In the genomic region with DNA sequence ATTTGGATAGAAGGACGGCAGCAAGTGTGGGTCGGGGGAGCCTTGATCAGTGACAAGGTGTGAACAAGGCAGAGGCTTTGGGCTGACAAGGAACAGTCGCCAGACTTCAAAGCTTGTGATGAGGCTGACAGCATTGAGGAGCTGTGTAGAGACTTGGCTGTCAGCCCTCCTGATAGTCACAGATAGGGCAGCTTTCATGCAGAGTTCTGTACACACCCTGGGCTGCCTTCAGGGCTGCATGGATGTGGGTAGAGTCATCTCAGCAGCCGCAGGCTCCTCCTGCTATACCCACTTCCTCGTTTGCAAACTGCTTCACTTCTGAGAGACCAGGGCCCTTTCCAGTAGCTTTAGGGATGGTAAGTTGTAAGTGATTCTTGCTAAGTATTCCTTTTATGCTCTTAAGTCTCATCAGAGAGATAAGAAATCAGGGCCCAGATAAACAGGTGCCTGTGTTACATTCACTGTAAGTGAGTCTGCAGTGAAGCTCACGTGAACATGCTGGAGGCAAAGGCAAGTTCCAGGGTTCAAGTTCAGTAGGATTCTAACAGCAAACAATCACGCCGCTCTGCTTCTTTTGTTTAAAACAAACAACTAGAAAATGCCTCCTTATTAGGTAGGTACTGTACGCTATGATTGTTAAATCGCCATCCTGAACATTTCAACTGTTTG, we compare ENCODE assay signal across 10 mouse cellular contexts. TPM values are rescaled to one million over a fixed set of nuclear protein-coding genes. Genes with fewer than 3 reads are reported as not detected.
DNase-seq lines count a peak whose midpoint lies in the region; ATAC-seq lines count a peak whose summit lies in the region.
"Had no signal": no experiment of that assay in that cellular context is flagged by ENCODE, and none has a peak within 500 bp of the region (broad histone marks: within the 10 kb centered on the region; RNA-seq: fewer than 3 reads in every experiment).

No protein-coding gene starts in this region.

- H3K4me2 ChIP-seq in lung, embryonic 15.5 days, result no peak overlapping the region
- H3K4me2 ChIP-seq in hindbrain, embryonic 11.5 days (replicated peaks; ENCODE audit: low read depth, low read length), result no peak overlapping the region
- H3K4me2 ChIP-seq: hindbrain, embryonic 15.5 days had no signal

- H3K4me1 ChIP-seq in erythroblast, embryonic 14.5 days (ENCODE audit: control insufficient read depth), result peaks cover 76% of the 10 kb centered on the region
- H3K4me1 ChIP-seq in lung, embryonic 15.5 days, result peaks cover 8% of the 10 kb centered on the region; the same call in 1 of the 2 replicates
- no peaks in the 10 kb centered on the region for H3K4me1 ChIP-seq in hindbrain, embryonic 11.5 days (replicated peaks; ENCODE audit: control insufficient read depth, insufficient read depth, low read length)
- H3K4me1 ChIP-seq: hindbrain, embryonic 15.5 days had no signal

- H3K27me3 ChIP-seq in erythroblast, embryonic 14.5 days (ENCODE audit: control insufficient read depth), result peaks cover 5% of the 10 kb centered on the region
- H3K27me3 ChIP-seq in lung, embryonic 15.5 days, result no peaks in the 10 kb centered on the region
- no peaks in the 10 kb centered on the region for H3K27me3 ChIP-seq in hindbrain, embryonic 11.5 days (ENCODE audit: control insufficient read depth, insufficient read depth, low read length)
- H3K27me3 ChIP-seq: hindbrain, embryonic 15.5 days had no signal

- H3K4me3 ChIP-seq in erythroblast, embryonic 14.5 days (replicated peaks), result peak overlapping the region; percentile 49
- H3K4me3 ChIP-seq in lung, embryonic 15.5 days, result no peak overlapping the region
- H3K4me3 ChIP-seq in hindbrain, embryonic 11.5 days (ENCODE audit: low read depth, low read length), result no peak overlapping the region
- H3K4me3 ChIP-seq: hindbrain, embryonic 15.5 days had no signal

- DNase-seq in gastrocnemius, postnatal 25 days, result peak; percentile 20
- DNase-seq in gastrocnemius, adult 18-20 months (ENCODE audit: low spot score), result no peak
- peak; percentile 60 to 74 for DNase-seq in spleen, postnatal 4 days (ENCODE audit: low spot score in 2 of 2)
- DNase-seq in hindbrain, embryonic 11.5 days (ENCODE audit: low spot score), result no peak
- no peak for DNase-seq in urinary bladder, postnatal 14 days (ENCODE audit: low spot score)
- DNase-seq in ovary, postnatal 10 days (ENCODE audit: low spot score), result no peak
- DNase-seq: embryo, embryonic 11 days had no signal

- H3K36me3 ChIP-seq in erythroblast, embryonic 14.5 days (ENCODE audit: control insufficient read depth), result peaks cover 2% of the 10 kb centered on the region; the same call in 1 of the 2 replicates
- H3K36me3 ChIP-seq in lung, embryonic 15.5 days, result no peaks in the 10 kb centered on the region
- no peaks in the 10 kb centered on the region for H3K36me3 ChIP-seq in hindbrain, embryonic 11.5 days (ENCODE audit: control insufficient read depth, insufficient read depth, low read length)
- H3K36me3 ChIP-seq: hindbrain, embryonic 15.5 days had no signal

- peak; percentile 69; the same call in 1 of the 2 replicates for ATAC-seq in lung, embryonic 15.5 days (ENCODE audit: borderline replicate concordance, extremely low read depth, low FRiP score, low TSS enrichment)
- ATAC-seq in hindbrain, embryonic 11.5 days (ENCODE audit: low FRiP score), result no peak

- no peaks in the 10 kb centered on the region for H3K9me3 ChIP-seq in erythroblast, embryonic 14.5 days (ENCODE audit: control insufficient read depth, low read length)
- no peaks in the 10 kb centered on the region for H3K9me3 ChIP-seq in lung, embryonic 15.5 days
- H3K9me3 ChIP-seq in hindbrain, embryonic 11.5 days (ENCODE audit: control insufficient read depth, low read length), result no peaks in the 10 kb centered on the region
- H3K9me3 ChIP-seq: hindbrain, embryonic 15.5 days had no signal

- H3K27ac ChIP-seq in lung, embryonic 15.5 days, result no peak overlapping the region
- no peak overlapping the region for H3K27ac ChIP-seq in hindbrain, embryonic 11.5 days (ENCODE audit: low read depth, low read length)
- H3K27ac ChIP-seq: hindbrain, embryonic 15.5 days had no signal

- 41% methylated on average over 10 of the region's 10 CpGs for WGBS in lung, embryonic 15.5 days
- WGBS in hindbrain, embryonic 11.5 days, result 75% methylated on average over 10 of the region's 10 CpGs

- no peak overlapping the region for H3K9ac ChIP-seq in lung, embryonic 15.5 days
- H3K9ac ChIP-seq in hindbrain, embryonic 11.5 days (ENCODE audit: low read depth, low read length), result no peak overlapping the region
- H3K9ac ChIP-seq: hindbrain, embryonic 15.5 days had no signal

RNA-seq across cellular contexts. Expression of gene Rap1a, which starts 14.2 kb away (rescaled TPM):
- 10 to 100 TPM; 77.6 to 84.2 TPM for total RNA-seq in gastrocnemius, postnatal 25 days (2021)
- 10 to 100 TPM; 74.1 to 94.9 TPM for total RNA-seq in gastrocnemius, adult 18-20 months (2021)
- polyA plus RNA-seq in erythroblast, embryonic 14.5 days (2012), result 2.1 and 3.8 TPM in 2 replicates
- 122 and 125 TPM in 2 replicates for polyA plus RNA-seq in lung, embryonic 15.5 days (2015; fragmentation: Nextera tagmentation; extraction: Ambion mirVana)
- polyA plus RNA-seq in hindbrain, embryonic 11.5 days (2014; fragmentation: Nextera tagmentation; extraction: Ambion mirVana), result 80.3 and 83.7 TPM in 2 replicates

RNA-seq across cellular contexts. Expression of gene Adora3, which starts 55.3 kb away (rescaled TPM):
- under 1 TPM in 1 of 2 experiments, not detected in 1; 0.21 TPM for total RNA-seq in gastrocnemius, postnatal 25 days (2021)
- not detected for total RNA-seq in gastrocnemius, adult 18-20 months (2021)
- polyA plus RNA-seq in erythroblast, embryonic 14.5 days (2012), result not detected in 2 replicates
- 0.14 and 0.21 TPM in 2 replicates for polyA plus RNA-seq in lung, embryonic 15.5 days (2015; fragmentation: Nextera tagmentation; extraction: Ambion mirVana)
- 0.10 and 0.23 TPM in 2 replicates for polyA plus RNA-seq in hindbrain, embryonic 11.5 days (2014; fragmentation: Nextera tagmentation; extraction: Ambion mirVana)

RNA-seq across cellular contexts. Expression of gene Tmigd3, which starts 55.3 kb away (rescaled TPM):
- not detected for total RNA-seq in gastrocnemius, postnatal 25 days (2021)
- not detected for total RNA-seq in gastrocnemius, adult 18-20 months (2021)
- not detected in 2 replicates for polyA plus RNA-seq in erythroblast, embryonic 14.5 days (2012)
- polyA plus RNA-seq in lung, embryonic 15.5 days (2015; fragmentation: Nextera tagmentation; extraction: Ambion mirVana), result 0.25 and 0.47 TPM in 2 replicates
- not detected in 2 replicates for polyA plus RNA-seq in hindbrain, embryonic 11.5 days (2014; fragmentation: Nextera tagmentation; extraction: Ambion mirVana)
- polyA plus RNA-seq: hindbrain, embryonic 15.5 days had no signal

Comparison
In these comparisons a context has a peak if more than half of its experiments do, and no peak if none do; other contexts are left out.
1. DNase-seq: peak in gastrocnemius, postnatal 25 days (single experiment) and spleen, postnatal 4 days (2 of 2); none in gastrocnemius, adult 18-20 months (single experiment), hindbrain, embryonic 11.5 days (single experiment), urinary bladder, postnatal 14 days (single experiment) and ovary, postnatal 10 days (single experiment).
2. RNA of gene Rap1a, which starts 14.2 kb away (polyA plus RNA-seq): 122 to 125 TPM in lung, embryonic 15.5 days and 80.3 to 83.7 TPM in hindbrain, embryonic 11.5 days; 2.1 to 3.8 TPM in erythroblast, embryonic 14.5 days; every median in the first group is over 10 times any median in the second.